Mouse (Mus musculus) ES-E14 (cell line): ENCODE measurements around the gene Sigmar1. TPM values are rescaled to one million over a fixed set of nuclear protein-coding genes. Genes with fewer than 3 reads are reported as not detected.

Source experiments
- DNase-seq: peaks from one replicate; pipeline ENCODE4 v3.0.0-alpha.2; 2013; ENCODE audit warnings: low read depth, low spot score
- H3K27ac ChIP-seq: 2 replicates; pipeline ENCODE4 v1.5.1; 2012; ENCODE audit warnings: low read depth, mild to moderate bottlenecking, low read length, moderate library complexity, mixed read lengths; ENCODE audit not compliant: poor library complexity, insufficient read depth, severe bottlenecking
- H3K36me3 ChIP-seq: 2 replicates; pipeline ENCODE4 v1.6.1; 2012; ENCODE audit warnings: mild to moderate bottlenecking, low read length, moderate library complexity, mixed read lengths; ENCODE audit not compliant: control insufficient read depth, poor library complexity, insufficient read depth, severe bottlenecking
- H3K4me1 ChIP-seq, 2 experiments: fragments of 150-350 bp in 1 of 2; sonication (generic) in 1 of 2; 2 replicates each; pipeline ENCODE4 v1.6.1; 2012; ENCODE audit warnings: low read length in 2 of 2, mild to moderate bottlenecking in 1 of 2, mixed read lengths in 1 of 2; ENCODE audit not compliant: control insufficient read depth in 2 of 2, insufficient read depth in 2 of 2, poor library complexity in 1 of 2
- H3K4me3 ChIP-seq, 2 experiments: fragments of 150-350 bp in 1 of 2; sonication (generic) in 1 of 2; 2 replicates each; pipeline ENCODE4 v1.5.1; 2012; ENCODE audit warnings: low read length in 2 of 2, low read depth in 1 of 2, mild to moderate bottlenecking in 1 of 2, mixed read lengths in 1 of 2; ENCODE audit not compliant: insufficient read depth in 1 of 2, poor library complexity in 1 of 2, severe bottlenecking in 1 of 2
- H3K9ac ChIP-seq: 2 replicates; pipeline ENCODE4 v1.6.1; 2012; ENCODE audit warnings: low read depth, mild to moderate bottlenecking, low read length, mixed read lengths; ENCODE audit not compliant: poor library complexity, insufficient read depth, severe bottlenecking
- H3K9me3 ChIP-seq: fragments of 150-350 bp; sonication (generic); 2 replicates; pipeline ENCODE4 v1.6.1; 2012; ENCODE audit warnings: low read depth, mild to moderate bottlenecking, low read length; ENCODE audit not compliant: control insufficient read depth, insufficient read depth
- CHD2 ChIP-seq: IDR thresholded peaks from 2 replicates; pipeline ENCODE4 v1.6.1; 2014; ENCODE audit warnings: mild to moderate bottlenecking, low read depth, low read length, inconsistent platforms
- HCFC1 ChIP-seq: IDR thresholded peaks from 2 replicates; pipeline ENCODE4 v1.6.1; 2012; ENCODE audit warnings: low read length, inconsistent platforms, borderline replicate concordance; ENCODE audit not compliant: insufficient read depth
- MAFK ChIP-seq: IDR thresholded peaks from 2 replicates; pipeline ENCODE4 v1.6.1; 2014; ENCODE audit warnings: mild to moderate bottlenecking, low read depth, low read length, inconsistent platforms; ENCODE audit not compliant: insufficient read depth
- ZC3H11A ChIP-seq: IDR thresholded peaks from 2 replicates; pipeline ENCODE4 v1.6.1; 2012; ENCODE audit warnings: low read depth, mild to moderate bottlenecking, inconsistent platforms, low read length, borderline replicate concordance
- ZNF384 ChIP-seq: IDR thresholded peaks from 2 replicates; pipeline ENCODE4 v1.6.1; 2012; ENCODE audit warnings: low read depth, low read length, inconsistent platforms
- in situ Hi-C, 2 experiments: fragments of 600-800 bp; cut with MboI; formaldehyde crosslinking; loops; one replicate each; pipeline ENCODE4 v1.15.1; 2025; ENCODE audit warnings: low sequenced_read_pairs in 2 of 2, inconsistent platforms in 1 of 2; ENCODE audit not compliant: unreplicated experiment in 2 of 2
- total RNA-seq: library from RNA; depleted of rRNA; stranded (reverse); fragments of 300-350 nt; gene quantifications from 2 replicates; pipeline ENCODE4 v1.2.3, GENCODE M21; 2012

The Sigmar1 gene
- total RNA-seq, 1 experiment, result 198 TPM

DNA sequence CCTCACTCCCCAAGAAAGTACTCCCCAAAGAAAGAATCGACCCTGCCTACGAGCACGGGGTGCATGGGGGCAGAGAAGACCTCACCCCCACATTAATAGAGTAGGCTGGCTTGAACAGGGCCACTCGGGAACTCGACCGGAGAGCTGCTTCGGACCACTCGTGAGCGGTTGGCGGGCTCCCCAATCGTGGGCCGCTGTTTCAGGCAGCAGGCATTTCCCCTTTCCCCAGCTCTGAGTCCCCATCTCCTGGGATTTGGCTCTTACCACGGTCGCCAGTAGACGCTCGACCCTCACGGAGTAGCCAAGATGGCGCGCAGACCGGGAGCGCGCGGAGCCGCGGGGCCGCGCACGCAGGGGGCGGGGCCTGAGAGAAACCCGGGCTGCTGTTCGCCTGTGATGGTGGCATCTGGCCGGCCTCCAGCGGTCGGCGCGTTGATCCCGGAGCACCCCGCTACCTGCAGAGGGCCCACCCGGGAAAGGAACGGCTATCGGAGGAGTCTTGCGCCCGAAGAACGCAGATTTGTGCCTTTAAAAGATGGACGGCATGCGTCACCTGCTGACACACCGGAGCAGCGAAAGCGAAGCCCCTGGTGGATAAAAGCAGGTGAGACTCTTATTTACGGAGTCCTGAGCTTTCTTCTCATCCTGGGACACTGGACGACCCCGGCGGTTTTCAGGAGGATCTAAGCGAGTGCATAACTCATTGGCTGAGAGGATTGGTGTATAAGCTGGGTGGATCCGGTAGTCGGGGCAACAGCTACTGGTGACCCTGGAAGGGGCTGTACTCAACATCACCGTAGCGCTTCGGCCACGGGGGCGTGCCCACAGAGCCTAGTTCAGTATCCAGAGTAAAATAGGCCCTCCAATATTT, 42.5 kb downstream of the Sigmar1 start, which contains the start of gene Rpp25l:
Gene Rpp25l, minus strand, starts transcription at position 338 of the 871 bp plus-strand sequence.
- Histone ChIP-seq H3K4me1 (peaks cover 2 to 5% of the 10 kb centered on the region in 2 experiments; a peak in 1 of 4 replicates), H3K27ac (0 out of 2 replicates have a peak within 1 kb of the TSS, but pooled peaks have one; percentile 1), H3K4me3 (peak within 1 kb of the TSS; percentile 68 to 100), H3K9me3 (no peaks in the 10 kb centered on the region), H3K36me3 (peaks cover 17% of the 10 kb centered on the region; the same call in 1 of the 2 replicates), H3K9ac (peak within 1 kb of the TSS; percentile 82)
- TF ChIP-seq CHD2 (no peak), ZC3H11A (no peak), HCFC1 (no peak), MAFK (no peak), ZNF384 (no peak)
- DNase-seq, result peak; percentile 67
- in situ Hi-C loops, result loop anchor here in 1 of 2 experiments (25.0 kb wide), 1 partner anchor 151 kb away; the partner anchor contains the start of genes Dnaic1 and Fam219a

DNA sequence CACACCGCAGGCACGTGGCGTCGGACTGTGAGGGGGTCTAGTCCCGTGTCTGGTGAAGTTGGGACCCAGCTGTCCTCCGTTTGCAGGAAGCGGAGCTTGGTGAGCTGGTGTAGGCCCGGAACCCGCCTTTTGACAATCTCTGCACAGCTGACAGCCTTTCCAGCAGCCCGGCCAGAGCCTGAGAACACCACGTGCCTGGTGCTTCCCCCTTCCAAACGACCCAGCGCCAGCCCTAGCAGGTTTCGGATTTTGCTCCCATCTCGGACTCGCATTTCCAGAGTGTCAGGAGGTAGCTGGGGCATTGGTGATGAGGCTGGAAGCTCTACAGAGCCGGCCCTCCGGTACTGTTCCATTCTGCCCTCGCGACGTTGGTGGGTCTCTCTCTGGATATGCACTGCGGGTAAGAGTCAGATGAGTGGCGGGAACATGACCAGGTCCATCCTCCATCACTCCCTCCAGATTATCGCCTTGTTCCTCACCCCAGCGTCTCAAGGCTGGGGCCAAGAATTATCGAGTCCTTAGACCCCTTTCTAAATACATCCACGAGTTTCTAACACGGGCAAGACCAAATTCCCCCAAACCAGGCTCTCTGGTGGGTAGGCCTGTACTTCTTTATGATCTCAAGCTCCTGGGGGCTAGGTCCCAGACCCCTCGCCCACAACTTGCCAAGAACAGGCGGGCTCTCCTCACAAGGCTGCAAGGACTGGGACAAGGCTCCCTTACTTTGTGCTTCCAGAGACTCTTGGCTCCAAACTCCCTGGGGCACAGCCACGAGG, 43.3 kb downstream of the Sigmar1 start:
- in situ Hi-C loops, result loop anchor here in 1 of 2 experiments (25.0 kb wide), 1 partner anchor 150 kb away; the partner anchor contains the start of genes Dnaic1 and Fam219a
- Histone ChIP-seq H3K9me3 (no peaks in the 10 kb centered on the region), H3K36me3 (peaks cover 17% of the 10 kb centered on the region; the same call in 1 of the 2 replicates), H3K4me1 (peaks cover 2 to 5% of the 10 kb centered on the region in 2 experiments; a peak in 1 of 4 replicates), H3K4me3 (peak overlapping the region; percentile 68 to 100), H3K9ac (peak overlapping the region; percentile 82), H3K27ac (0 out of 2 replicates have a peak overlapping the region, but pooled peaks have one; percentile 1)
- no peak for TF ChIP-seq CHD2
- no peak for TF ChIP-seq MAFK
- no peak for TF ChIP-seq HCFC1
- TF ChIP-seq ZNF384, result no peak
- TF ChIP-seq ZC3H11A, result no peak
- no peak for DNase-seq

DNA sequence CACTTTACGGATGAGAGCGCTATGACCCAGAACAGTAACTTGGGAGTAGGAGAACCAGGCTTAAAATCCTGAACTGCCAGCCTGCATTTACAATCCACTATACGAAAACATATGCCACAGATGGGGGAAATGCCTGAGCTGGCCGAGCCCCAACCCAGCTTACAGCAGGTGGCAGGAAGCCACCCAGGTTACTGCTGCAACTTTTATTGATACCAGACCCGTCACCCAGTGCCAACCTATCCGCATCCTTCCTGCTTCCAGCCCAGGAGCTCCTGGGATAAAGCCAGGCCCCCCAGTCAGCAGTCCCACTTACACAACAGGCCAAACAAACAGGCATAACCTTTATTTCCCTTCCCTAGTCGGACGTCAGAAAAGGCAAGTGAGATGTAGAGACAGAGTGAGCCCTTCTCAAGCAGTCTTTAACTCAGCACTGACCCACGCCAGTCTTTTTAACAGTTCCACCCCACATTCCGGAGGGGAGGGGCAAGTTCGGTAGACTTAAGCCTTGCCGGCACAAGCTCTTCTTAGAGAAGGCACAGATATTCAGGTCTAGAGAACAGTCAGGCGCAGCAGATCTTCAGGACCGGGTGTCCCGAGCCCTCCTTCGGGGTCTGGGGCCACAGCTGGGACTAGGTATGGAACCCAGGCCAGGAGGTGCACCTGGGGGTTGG, 44.1 kb downstream of the Sigmar1 start:
- Histone ChIP-seq H3K27ac (no peak overlapping the region), H3K36me3 (peaks cover 16% of the 10 kb centered on the region; the same call in 1 of the 2 replicates), H3K4me3 (peak overlapping the region; percentile 68 to 100), H3K9ac (peak overlapping the region; percentile 82), H3K4me1 (peaks cover 2 to 5% of the 10 kb centered on the region in 2 experiments; a peak in 1 of 4 replicates), H3K9me3 (no peaks in the 10 kb centered on the region)
- in situ Hi-C loops, result loop anchor here in 1 of 2 experiments (25.0 kb wide), 1 partner anchor 150 kb away; the partner anchor contains the start of genes Dnaic1 and Fam219a
- TF ChIP-seq HCFC1 (no peak), ZC3H11A (no peak), ZNF384 (no peak), CHD2 (no peak), MAFK (no peak)
- no peak for DNase-seq

DNA sequence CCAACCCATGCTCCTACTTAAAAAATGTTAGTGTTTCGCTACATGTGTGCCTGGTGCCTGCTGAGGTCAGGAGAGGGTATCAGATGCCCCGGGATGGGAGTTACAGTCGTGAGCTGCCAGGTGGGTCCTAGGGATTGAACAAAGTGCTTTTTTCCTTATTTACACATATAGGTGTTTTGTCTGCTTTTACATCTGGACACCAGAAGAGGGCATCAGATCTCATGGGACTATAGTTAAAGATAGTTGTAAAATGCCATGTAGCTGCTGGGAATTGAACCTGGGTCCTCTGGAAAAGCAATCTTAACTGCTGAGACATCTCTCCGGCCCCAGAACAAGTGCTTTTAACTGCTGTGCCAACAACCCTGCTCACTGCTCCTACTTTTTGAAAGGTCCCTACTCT, 45.7 kb downstream of the Sigmar1 start:
- in situ Hi-C loops, result loop anchor here in 1 of 2 experiments (25.0 kb wide), 1 partner anchor 148 kb away; the partner anchor contains the start of genes Dnaic1 and Fam219a
- H3K4me3 ChIP-seq, result no peak overlapping the region
- no peaks in the 10 kb centered on the region for H3K9me3 ChIP-seq
- H3K36me3 ChIP-seq, result peaks cover 14% of the 10 kb centered on the region; the same call in 1 of the 2 replicates
- TF ChIP-seq ZC3H11A (no peak), CHD2 (no peak), MAFK (no peak), ZNF384 (no peak), HCFC1 (no peak)
- peaks cover 2 to 12% of the 10 kb centered on the region in 2 experiments; a peak in 1 of 4 replicates for H3K4me1 ChIP-seq
- no peak overlapping the region for H3K27ac ChIP-seq
- H3K9ac ChIP-seq, result no peak overlapping the region
- no peak for DNase-seq
